Mouse (Mus musculus) spleen, adult 18-20 months (tissue): Measurements from ENCODE around the gene Bcr.
A peak's percentile ranks its signal among the peaks of the same experiment; 100 is the strongest.

ENCODE experiments used
- DNase-seq, 2 experiments: peaks; one replicate each; pipeline ENCODE4 v3.0.0; 2022; ENCODE audit warnings: mixed read lengths in 2 of 2

Bcr gene

DNA sequence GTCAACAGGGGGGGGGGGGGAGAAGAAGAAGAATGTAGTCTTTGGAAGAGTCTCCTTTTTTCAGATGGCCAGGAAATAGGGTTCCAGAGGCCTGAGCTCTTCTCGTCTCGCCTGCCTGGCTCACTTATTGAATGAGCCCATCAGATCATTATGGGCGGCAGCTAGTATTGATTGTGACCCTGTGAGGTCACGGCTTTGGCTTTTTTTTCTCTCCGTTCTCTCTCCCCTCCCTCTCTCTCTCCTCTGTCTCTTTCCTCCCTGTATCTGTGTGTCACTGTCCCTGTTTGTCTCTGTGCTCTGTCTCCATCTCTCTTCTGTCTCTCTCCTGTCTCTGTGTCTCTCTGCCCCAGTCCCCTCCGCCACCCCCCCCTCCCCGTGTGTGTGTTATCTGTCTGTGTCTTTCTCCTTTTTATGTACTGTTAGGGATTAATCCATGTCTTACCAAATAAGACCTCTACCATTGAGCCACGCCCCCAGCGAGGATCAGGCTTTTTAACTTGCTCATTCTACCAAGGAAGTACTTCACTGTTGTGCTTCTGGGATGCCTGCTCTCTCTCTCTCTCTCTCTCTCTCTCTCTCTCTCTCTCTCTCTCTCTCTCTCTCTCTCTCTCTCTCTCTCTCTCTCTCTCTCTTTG is 1.5 kb upstream of the Bcr start:
- DNase-seq = peak in 1 of 2 experiments; percentile 13

DNA sequence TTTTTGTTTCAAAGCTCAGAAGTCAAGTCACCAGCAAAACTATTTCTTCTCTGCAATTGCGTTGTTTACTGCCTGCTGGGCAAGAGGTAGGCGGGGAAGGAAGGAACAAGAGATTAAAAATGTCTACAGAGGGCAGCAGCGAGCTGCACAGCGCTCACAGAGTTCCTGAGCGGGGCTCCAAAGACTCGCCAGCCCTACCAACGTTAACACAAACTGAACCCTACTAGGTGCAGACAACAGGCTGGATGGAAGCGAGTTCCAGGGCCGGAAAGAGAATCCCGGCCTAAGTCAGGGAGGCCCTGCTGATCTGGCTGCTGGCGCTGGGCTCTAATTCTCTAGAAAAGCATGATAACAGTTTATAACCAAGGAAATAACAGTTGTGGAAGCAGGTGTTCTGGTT is 996 bp upstream of the Bcr start:
- peak; percentile 53 to 65 for DNase-seq

DNA sequence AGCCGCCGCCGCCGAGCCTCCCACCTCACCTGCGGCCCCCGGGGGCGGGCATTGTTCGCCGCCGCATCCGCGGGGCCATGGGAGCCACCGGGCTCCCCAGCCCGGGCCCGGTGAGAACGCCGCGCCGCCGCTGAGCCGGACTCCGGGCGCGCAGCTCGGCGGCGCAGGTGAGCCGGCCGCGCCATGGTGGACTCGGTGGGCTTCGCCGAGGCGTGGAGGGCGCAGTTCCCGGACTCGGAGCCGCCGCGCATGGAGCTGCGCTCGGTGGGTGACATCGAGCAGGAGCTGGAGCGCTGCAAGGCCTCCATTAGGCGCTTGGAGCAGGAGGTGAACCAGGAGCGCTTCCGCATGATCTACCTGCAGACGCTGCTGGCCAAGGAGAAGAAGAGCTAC is 447 bp downstream of the Bcr start:
- peak; percentile 20 to 36 for DNase-seq

DNA sequence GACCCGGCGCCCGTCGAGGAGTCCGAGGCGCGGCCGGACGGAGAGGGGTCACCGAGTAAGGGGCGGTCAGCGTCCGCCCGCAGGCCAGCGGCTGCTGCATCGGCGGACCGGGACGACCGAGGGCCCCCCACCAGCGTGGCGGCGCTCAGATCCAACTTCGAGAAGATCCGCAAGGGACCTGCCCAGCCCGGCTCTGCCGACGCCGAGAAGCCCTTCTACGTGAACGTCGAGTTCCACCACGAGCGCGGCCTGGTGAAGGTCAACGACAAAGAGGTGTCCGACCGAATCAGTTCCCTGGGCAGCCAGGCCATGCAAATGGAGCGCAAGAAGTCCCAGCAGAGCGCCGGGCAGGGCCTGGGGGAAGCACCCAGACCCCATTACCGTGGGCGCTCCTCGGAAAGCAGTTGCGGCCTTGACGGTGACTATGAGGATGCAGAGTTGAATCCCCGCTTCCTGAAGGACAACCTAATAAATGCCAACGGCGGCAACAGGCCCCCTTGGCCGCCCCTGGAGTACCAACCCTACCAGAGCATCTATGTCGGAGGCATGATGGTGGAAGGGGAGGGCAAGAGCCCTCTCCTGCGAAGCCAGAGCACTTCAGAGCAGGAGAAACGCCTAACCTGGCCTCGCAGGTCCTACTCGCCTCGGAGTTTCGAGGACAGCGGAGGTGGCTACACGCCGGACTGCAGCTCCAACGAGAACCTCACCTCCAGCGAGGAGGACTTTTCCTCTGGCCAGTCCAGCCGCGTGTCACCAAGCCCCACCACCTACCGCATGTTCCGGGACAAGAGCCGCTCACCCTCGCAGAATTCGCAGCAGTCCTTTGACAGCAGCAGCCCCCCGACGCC is 1.2 kb downstream of the Bcr start:
- DNase-seq = peak in 1 of 2 experiments; percentile 24

DNA sequence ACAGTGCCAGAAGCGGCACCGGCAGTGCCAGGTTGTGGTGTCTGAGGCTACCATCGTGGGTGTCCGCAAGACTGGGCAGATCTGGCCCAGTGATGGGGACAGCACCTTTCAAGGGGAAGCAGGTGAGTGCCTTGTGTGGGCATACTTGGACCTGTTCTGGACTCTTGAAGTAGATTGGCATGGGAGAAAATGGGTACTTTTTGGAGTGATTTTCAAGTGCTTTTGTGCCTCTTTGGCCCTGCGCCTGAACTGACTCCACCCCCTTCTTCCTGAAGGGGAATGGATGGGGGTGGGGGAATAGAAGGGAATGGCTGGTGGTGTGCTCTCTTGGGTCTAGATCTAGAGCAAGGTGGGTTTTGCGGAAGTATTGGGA is 1.8 kb downstream of the Bcr start:
- DNase-seq = no peak

DNA sequence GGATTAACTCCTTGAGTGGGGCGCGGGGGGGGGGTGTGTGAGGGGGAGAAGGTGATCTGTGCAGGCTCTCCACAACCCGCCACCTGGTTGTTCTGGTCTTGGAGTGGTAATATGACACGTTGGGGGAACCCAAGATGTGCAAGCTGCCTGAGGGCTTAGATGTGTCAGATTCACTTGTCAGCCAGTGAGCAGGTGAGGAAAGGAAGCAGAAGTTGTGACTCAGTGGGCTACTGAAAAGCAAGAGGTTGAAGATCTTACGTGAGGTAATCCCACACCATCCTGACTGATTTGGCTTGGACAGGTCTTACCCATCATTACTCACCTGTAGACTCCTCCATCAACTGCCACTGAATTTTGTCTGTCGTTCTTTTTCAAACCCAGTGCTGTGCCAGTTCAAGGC is 2.2 kb downstream of the Bcr start:
- DNase-seq = no peak

DNA sequence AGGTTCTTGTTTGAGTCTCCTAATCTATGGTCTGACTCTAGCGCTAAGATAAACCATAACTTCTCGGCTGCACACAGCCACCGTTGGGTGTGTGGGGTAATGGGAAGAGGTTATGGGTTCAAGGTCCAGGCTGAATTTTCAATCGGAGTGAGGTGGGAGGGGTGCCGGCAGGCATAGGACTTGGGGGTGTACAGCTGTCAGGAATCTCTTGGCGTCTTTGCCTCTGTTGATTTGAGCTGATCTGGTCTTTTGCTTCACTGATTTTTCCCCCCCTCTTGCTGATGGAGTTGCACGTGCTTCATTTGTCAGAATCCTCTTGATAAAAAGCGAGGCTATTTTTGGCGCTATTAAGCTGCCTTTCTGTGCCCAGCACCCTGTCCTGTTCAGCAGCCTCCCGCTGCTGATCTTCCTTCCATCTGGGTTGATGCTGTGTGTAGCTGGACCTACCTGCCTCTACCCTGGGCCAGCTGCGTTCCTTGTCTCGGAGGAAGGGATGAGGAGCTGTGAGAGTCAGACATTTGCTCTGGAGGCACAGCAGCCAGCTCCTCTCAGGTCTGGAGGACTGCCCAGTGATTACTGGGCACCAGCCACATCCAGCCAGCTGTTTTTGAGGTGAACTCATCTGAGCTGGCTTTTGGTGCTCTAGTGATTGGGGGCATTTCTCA is 3.0 kb downstream of the Bcr start:
- no peak for DNase-seq

DNA sequence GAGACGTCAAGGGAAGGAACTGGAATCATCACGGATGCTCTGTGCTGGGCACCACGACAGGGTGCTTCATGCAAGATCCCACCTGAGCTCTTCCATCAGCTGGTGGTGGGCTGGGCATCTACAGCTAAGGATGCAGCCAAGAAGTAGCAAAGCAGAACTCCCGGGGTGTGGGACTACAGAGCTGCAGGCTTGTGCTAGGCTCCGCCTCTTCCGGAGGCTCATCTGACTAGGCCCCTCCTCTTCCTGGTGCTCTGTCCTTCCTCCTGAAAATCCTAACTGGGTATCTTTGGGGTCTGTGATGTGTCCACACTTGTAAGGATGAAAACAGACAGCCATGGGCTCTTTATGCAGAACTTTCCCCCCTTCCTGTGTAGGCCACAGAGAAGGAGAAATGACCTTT is 5.3 kb downstream of the Bcr start:
- DNase-seq = no peak

DNA sequence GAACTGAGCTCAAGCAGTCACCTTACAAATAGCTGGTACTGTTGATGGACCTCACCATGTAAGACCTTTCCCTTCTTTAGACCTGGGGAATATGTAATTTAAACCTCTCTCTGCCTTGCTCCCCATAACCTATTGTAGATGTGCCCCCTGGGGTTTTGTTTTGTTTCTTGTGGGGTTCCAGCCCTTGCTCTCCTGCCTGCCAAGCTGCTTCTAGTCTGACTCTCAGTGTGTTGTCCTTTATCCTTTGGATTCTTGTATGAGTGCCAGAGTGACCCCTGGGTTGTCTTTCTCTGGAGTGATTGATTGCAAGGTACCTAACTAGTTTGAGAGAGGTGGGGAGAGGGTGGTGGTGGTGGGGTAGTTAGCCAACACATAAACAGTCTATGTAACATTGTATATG is 7.1 kb downstream of the Bcr start:
- no peak for DNase-seq

DNA sequence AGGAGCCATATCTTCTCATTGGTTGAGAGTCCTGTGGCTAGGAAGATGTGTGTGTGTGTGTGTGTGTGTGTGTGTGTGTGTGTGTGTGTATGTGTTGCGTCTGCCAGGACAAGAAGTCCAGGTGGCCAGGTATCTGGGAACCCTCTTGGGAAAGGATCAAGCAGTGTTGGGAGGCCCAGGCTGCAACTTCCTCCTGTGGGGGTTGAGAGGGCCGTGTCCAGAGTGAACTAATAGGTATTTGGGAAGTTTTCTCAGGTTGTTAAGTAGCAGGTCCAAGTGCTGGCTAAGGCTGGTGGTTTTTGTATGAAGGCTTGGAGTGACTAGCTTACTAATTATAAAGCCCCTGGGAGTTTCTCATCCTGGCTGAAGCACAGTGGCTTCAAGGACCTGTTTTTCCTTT is 7.7 kb downstream of the Bcr start:
- DNase-seq = no peak

DNA sequence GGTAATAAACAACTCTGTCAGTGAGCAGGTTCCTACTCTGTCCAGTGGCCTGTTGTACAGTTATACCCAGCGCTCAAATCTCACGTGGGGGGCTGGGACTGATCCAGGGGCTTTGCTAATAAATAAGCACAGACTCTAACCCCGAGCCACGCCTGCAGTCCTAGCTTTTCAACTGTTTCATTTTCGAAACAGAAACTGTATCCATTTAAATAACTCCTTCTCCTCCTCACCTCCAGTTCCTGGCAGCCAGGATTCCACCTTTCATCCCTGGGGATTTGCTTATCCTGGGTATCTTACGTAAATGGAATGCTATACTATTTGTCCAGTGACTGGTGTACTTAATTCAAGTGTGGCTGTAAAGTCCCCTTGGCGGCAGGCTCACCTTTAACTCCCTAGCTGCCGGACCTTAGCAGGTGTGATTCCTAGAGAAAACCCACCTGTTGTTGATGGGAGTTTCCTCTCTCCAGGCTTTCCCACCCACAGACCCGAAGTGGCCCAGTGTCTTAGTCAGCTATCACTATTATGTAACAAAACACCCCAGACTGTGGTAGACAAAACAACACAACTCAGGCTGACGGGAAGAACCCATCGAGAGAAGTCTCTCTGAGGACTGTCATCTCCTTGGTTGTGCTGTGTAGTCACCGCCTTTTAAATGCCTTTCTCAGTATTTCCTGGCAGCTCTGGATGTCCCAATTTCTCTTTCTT is 8.4 kb downstream of the Bcr start:
- no peak for DNase-seq

DNA sequence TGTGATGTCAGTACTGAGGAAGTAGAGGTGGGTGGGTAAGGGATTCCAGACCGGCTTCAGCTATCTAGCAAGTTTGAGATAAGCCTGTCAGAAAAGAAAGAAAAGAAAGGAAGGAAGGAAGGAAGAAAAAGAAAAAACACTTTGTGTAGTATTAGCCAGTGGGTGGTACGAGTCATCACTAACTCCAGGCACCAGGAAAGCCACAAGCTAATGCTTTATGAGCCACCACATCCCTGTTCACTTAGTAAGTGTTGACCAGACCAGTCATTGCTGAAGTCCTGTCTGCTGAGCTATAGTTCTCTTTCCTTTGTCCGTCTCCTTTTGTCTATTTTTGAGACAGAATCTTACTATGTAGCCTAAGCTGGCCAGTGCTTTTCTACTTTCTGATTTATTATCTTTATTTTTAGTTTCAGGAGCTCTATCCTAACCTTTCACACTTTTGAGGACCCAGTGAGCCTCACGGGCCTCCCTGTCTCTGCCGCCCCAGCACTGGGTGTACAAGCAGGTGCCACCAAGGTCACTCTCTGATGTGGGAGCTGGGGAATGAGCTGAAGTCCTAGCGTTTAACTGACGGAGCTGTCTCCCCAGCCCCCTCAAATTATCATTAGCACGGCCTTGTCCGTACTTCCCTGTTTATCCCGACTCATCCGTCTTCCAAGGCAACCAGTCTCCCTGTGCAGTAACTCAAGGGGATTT is 10.0 kb downstream of the Bcr start:
- DNase-seq = no peak

DNA sequence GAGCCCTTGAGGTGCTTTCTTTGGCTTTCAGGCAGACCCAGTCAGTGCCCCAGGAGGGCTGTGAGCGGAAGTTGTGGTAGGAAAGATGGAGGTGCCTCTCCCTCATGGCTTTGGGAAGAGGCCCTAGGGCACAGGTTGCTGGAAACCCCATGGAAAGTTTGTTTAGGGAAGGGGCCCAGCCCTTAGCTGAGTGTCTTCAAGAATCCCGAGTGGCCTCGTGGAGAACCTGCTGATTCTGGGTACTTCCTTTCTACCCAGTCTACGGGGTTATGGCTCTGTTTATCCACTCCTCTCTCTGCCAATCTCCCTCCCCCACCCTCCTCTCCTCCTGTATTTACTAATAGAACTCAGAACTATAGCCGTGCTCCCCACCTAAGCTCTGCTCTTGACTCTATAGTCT is 15.3 kb downstream of the Bcr start:
- DNase-seq = no peak

DNA sequence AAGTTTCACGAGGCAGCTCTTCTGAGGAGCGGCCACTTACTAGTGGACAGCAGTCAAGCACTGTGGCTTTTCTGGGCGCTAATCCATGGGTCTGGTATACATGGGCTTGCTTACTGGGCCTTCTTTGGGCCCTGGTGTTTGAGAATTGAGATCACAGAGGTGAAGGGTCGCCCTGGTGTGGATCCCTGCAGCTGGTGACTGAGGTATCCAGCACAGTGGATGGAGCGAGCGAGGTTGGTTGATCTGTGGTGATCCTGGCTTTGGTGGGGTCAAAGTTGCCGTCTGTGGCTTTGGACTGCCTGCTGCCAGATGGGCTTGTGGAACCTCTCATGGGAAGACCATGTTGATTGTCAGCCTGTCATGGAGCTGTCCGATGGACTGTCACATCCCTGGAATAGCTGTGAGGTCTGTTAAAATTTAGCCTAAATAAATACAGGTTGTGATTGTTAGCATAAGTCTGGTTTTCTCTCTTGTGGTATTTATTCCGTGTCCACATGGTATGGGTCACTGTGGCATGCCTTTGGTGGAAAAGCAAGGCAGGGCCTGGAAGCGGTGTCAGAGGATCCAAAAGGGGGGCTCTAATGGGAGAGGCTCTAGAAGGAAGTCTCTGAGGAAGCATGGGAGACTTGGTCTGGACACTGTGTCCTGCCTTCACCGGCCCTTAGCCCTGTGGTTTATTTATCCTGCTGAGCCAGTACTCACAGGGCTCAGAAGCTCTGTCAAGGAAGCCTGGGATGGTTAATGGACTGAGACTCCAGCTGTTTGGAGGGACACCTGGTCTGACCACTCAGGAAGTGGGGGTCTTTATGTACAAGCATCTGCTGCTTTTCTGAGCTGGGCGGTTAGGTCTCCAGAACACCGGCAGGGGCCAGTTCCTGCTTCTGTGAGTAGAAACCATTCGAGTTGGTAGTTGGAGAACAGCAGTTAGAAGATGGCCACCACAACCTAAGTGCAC is 18.1 kb downstream of the Bcr start:
- DNase-seq = peak in 1 of 2 experiments; percentile 8

DNA sequence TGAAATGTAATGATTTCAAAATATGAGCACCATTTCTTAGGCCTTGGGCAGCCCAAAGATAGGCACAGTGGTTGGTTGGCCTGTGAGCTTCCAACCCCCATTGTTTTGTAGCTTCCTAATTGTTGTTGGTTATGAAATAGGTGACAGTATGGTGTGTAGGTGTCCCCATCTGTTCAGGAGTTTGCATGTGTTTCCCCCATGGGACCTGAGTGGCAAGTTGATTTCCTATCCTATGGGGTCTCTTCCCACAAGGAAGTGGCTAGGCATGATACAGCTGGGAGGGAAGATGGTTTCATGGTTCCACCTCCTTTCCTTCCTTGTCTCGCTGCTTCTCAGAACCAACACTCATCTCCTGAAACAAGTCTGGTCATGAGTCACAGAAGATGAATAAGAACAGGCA is 24.9 kb downstream of the Bcr start:
- DNase-seq = no peak

DNA sequence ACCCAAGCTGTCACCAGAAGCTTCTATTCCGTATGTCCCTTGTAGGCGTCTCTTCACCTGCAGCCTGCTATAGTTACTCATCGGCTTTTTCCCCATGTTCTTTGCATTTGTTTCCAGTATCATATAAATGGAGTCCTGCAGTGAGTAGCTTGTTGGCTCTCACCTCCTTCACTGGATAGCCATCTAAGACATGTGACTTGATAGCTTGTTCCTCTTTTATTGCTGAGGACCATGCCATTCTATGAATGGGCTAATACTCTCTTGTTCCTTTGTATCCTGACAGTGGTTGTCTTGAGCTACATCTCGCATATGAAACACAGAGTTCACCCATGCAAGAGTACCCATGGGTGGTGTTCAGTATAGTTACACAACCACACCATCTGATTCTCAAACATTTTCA is 28.1 kb downstream of the Bcr start:
- no peak for DNase-seq

DNA sequence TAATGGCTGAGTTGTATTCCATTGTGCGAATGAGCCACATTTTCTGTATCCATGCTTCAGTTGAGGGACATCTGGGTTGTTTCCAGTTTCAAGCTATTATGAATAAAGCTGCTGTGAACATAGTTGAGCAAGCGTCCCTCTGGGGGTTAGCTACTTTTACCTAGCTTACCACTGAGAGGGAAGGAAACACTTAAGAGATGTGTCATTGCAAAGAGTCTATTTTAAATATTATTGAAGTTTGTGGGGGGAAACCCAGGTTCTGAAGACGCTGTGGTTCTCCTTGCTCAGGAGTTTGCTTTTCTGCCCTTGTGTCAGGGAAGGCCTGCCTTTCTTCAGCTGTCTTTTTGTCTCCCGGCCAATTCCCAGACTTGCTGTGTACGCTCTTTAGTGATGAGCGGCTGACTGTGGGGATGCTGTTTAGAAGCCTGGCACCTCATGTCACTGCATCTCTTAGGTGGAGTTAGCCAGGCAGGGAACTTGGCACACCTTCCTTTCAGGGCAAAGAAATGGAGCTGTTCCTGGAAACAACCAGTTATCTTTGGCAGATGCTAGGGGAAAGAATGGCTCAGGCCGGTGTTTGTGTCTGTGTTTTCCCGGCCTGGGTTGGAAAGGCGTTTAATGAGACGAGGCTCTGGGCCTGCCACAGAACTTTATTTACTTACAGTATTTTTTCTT is 31.2 kb downstream of the Bcr start:
- no peak for DNase-seq

DNA sequence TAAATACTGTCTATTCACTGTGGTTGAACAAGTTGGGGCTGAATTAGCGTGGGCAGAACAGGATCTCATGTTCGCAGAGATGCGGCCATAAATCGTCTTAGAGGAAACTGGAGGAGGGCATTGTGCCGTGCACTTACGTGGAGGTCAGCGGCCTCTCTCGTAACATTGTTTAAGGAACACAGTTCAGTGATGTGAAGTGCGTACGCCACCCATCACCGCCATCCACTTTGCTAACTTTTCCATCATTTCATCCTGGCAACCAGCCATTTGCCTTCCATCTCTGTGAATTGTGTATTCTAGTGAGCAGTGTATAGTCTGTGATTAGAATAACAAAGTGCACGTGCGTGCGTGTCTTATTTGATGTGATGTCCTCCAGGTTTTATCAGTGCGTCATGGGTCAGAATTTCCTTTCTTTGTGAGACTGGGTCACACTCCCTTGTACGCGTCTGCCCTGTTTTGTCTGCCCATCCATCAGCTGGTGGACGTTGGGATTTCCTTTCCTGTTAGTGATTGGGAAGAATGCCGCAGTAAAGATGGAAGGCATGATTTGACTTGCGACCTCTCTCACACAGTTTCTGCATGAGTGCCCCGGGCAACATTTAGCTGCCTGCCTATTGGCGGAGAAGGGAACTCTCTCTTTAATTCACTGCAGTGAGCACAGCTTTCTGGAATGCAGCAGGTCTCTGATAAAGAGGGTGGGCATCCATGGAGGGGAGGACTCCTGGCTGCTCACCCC is 33.0 kb downstream of the Bcr start:
- DNase-seq = no peak

DNA sequence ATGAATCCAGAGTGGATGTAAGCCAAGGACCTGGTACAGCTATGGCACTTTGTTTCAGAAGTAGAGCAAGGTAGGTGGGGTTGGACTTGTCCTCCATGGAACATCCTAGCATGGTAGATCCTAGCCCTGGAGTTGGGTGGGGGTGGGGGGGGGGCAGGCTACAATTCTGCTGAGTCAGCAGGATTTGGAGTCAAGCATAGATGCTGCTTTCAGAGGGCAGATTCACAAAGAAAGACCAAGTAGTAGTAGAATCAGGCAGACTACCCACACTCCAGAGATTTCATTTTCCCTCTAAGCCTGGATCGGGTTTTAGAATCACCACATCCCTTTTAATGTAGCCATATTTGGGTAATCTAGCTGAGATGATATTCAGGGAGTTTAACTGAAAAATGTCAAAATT is 33.9 kb downstream of the Bcr start:
- no peak for DNase-seq

DNA sequence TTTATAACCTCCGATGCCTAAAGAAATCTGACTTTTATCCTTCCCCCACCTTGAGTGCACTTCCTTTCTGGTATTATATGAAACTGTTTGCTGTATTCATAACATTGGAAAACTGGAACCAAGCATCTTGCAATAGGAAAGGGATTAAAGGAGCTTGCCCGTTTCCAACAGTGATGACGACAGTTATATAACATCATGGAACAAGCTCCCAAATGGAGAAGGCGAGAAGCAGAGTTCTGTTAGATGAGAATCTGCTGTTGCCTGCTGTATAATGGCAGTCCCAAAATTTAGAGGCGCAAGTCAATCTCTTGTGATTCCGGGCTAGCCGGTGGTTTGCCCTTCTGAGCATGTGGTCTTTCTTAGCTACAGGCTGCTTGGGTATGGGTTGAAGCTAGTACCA is 34.8 kb downstream of the Bcr start:
- no peak for DNase-seq
